Mouse (Mus musculus) hematopoietic stem cell, adult 5-6 weeks (primary cell): ENCODE results near the gene Pik3ca. TPM values are rescaled to one million over a fixed set of nuclear protein-coding genes. Genes with fewer than 3 reads are reported as not detected.

Experiments
- ATAC-seq, 2 experiments: fragments of 125-278 bp in 1 of 2; replicated peaks in 1 of 2; 2 replicates each; pipeline ENCODE4 v1.8.0; 2016 to 2017; ENCODE audit warnings: inconsistent platforms in 2 of 2, mild to moderate bottlenecking in 2 of 2, moderate number of reproducible peaks in 2 of 2, low read depth in 1 of 2, moderate TSS enrichment in 1 of 2; ENCODE audit not compliant: low FRiP score in 2 of 2, poor library complexity in 2 of 2, severe bottlenecking in 2 of 2, insufficient read depth in 1 of 2, low TSS enrichment in 1 of 2
- total RNA-seq: library from RNA; stranded (forward); fragments of 172-1452, 232-1000 nt; gene quantifications from 2 replicates; pipeline ENCODE4 v1.2.3, GENCODE M21; 2017

Gene Pik3ca
- 39.6 and 60.9 TPM in 2 replicates for total RNA-seq

DNA sequence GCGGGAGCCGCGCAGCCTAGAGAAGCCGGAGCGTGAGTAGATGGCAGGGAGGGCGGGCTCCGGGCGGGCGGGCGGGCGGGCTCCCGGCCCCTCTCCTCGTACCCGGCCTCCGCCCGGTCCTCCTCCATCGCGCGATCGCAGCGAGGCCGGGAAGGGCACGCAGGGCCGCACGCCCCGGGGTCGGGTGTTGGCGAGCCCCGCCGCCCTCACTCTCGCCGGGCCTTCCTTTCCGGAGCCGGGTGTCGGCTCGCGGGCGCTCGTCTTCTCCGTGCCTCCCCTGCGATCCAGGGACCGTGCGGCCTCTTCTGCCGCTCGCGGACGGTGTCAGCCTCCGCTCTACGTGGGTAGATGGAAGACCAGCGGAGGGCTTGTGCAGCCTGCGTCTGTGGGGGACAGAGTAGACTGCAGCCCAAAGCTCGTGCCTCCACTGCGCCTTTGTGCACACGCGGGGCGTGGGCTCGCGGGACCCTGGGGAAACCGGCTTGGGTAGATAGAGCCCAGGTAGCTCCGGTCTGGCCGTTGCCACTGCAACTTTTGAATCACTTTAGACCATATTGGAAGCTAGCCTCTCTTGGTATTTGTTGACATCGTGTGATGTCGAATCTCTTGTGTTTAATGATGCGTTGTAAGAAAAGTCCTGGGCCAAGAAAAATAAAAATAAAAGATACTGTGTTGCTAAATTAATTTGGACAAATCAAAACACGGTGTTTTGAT lies at the start of gene Pik3ca:
Gene Pik3ca, plus strand, starts transcription at position 211 of the 714 bp plus-strand sequence.
- ATAC-seq: peak in 1 of 2 experiments; percentile 10; a peak in 2 of 4 replicates

DNA sequence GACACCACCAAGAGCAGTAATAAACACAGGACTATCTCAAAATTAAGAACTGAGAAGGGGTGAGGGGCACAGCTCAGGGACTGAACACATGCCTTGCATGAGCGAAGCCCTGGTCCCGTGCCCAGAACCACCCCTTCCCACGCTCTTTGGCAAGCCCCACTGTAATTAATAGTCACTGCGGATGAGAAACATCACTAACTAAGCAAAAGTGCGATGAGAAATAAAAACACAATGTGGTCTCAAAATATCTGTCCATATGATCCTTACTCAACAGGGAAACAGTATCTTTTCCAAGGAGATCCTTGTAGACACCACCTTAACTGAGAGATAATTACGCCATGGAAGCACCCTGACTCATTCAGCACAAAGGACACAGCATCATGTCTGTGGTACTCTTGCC lies 49.6 kb upstream of the Pik3ca start:
- no peak for ATAC-seq

GRCm38 (mm10) chr3:32361221-32361620 lies 36.2 kb upstream of the Pik3ca start:
- no peak for ATAC-seq

DNA sequence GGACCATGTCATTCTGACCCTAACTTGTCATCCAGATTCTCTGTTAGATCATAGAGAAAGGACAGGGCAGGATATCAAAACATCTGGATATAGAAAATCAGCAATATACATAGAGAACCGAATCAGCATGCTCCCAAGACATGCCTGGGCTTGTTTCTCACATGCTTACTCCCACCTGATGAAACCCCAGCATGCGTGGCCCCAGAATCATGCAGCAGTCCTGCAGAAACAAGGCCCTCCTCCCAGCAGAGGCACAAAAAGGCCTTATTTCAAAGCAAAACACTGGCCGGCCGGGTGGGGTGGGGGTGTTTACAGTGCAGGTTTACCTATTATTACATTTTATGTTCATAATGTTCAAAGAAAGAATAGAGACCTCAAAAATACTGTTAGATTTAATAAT lies 33.3 kb upstream of the Pik3ca start:
- ATAC-seq: no peak

- ATAC-seq: peak; percentile 28 to 37
Observed at GRCm38 (mm10) chr3:32364841-32365545, 32.5 kb upstream of the Pik3ca start.

GRCm38 (mm10) chr3:32365546-32366245 lies 31.8 kb upstream of the Pik3ca start, which contains the start of gene Zmat3:
Gene Zmat3, minus strand, starts transcription at chr3:32366014.
- ATAC-seq: peak; percentile 84 to 87

DNA sequence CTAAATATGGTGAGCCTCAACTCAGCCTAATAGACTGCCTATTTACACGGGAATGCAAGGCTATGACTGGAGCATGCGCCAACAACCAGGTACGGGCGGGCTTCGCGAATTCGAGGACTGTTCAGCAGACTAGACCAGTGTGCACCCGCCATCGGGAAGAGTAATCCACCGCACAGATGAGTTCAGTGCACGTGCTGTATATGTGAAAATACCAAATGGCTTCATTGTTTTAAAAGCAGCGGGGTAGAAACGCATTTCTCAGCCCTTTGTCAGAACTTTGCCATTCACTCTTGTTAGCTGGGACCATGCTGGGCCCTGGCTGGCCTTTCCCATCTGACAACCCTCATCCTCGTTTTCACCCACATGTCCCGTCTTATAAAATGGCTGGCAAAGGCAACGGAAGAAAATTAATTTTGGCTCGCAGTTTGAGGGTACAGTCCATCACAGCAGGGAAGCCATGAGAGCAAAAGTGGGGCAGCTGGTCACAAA lies 31.2 kb upstream of the Pik3ca start:
- ATAC-seq: 0 out of 4 replicates have a peak, but pooled peaks of 1 of the 2 experiments have one; percentile 1

DNA sequence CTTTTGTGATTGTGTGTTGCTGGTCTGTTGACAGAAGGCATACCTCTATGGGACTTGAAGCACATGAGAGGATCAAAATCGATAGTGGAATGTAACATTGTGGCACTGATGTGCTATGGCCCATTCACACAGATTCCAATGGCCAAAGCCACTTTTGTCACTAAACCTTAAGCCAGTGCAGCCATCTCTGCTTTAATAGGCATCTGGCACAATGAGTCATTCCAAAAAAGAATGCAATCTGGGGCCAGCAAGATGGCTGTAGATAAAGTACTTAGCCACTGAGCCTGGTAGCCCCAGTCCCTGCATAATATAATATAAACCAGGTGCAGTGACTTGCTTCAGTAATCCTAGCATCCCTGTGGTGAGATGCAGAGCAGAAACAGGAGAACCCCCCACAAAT lies 30.0 kb upstream of the Pik3ca start:
- ATAC-seq: no peak

DNA sequence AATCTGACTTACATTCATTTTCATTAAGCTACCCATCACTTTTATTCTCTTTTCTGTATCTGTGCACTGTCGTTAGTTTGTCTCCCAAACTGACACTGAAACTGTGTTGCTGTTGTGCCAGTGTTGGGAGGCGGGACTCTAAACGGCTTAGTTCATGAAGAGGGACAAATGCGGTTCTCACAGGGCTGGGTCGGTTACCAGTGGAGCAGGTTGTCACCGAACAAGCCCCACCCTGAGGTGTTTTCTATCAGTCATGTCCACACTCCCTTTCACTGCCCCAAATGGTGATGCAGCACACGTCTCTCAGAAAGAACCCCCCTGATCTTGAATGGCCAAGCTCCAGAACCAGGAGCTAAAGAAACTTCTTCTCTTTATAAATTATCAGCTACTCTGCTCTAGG lies 25.5 kb upstream of the Pik3ca start:
- no peak for ATAC-seq

DNA sequence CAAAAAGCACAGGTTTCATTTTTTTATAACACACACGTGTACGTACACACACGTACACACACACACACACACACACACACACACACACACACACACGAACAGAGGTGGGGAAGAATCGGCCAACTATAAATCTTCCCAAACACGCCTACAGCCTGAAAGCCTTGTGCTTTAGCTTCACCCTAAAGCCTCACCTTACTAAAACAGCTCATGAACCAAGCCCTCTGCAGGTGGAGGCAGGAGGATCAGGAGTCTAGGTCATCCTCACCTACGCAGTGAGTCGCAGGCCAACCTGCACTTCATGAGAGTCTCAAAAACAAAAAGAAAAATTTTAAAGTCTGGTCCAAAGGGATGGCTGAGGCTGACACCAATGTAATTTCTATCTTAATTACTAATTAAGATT lies 25.0 kb upstream of the Pik3ca start:
- ATAC-seq: no peak

DNA sequence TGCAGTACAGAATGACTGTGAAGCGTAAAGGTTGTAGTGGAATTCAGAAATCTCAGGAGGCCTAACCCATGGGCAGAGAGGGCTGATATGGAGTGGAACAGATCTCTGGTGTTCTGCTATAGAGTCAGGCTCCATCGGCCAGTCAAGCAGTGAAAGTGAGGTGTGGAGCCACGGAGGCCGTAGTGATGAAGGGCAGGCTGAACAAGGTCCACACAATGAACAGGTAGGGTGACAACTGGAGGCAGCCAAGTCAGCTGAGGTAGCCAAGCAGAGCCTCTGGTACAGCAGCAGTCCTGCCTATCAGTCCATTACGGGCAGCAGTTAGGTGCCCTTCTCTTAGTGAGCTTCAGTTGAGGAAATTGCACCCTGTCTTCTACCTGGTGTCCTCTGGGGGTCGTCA lies 24.2 kb upstream of the Pik3ca start:
- no peak for ATAC-seq

GRCm38 (mm10) chr3:32379891-32380290 lies 17.6 kb upstream of the Pik3ca start:
- ATAC-seq: peak; percentile 49 to 56; a peak in 2 of 4 replicates

DNA sequence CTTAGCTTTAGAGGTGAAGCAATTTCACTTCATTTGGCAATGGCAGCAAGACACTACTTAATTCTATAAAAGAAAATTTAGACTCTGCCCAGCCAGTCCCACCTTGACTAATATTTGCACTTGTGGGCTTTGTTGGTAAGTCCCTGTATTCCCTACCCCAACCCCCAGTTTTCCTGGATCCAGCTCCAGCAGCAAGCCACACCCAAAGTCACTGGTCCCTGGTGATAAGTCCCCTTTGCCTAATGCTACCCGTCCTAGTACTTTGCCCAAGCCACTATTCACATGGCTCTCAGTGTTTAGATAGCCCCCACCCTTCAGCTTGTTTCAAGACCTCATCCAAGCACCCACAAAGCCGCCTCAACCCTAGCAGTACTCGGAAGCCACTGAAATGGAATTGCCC lies 15.9 kb upstream of the Pik3ca start:
- no peak for ATAC-seq

DNA sequence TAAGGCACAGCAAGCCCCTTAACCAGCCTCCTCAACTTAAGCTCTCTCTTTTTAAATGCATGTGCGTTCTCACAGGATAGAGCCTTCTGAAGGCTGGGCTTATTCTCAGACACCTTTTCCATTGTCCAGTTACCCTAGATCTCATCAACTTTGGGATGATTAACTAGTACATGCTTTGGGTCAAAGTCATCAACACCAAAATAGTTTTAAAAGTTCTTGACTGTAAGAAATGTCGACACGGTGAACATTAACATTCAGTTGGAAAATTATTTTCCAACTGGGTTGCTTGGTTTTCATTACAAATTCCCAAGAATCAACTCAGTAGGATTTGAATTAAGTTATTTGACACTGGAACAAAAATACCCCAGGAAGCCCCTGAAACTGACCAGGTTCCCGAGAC lies 4.6 kb upstream of the Pik3ca start:
- no peak for ATAC-seq

DNA sequence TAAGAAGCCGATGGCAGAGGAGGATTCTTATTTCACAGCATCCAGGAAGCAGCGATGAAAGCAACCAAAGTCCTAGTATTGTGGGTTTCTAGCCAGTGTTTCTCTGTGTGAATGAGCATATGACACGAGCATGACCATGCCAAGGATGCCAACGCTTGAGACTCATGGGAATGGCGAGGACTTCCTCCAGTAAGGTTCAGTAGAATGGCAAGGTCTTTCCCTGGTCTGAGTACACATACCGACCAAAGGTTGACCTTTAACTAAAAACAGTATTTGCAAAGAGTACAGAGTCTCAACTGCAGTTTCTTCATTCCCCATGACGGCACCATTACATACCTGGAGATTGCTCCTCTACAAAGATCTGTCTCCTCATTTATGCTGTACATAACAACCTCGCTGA lies 3.5 kb upstream of the Pik3ca start:
- no peak for ATAC-seq

DNA sequence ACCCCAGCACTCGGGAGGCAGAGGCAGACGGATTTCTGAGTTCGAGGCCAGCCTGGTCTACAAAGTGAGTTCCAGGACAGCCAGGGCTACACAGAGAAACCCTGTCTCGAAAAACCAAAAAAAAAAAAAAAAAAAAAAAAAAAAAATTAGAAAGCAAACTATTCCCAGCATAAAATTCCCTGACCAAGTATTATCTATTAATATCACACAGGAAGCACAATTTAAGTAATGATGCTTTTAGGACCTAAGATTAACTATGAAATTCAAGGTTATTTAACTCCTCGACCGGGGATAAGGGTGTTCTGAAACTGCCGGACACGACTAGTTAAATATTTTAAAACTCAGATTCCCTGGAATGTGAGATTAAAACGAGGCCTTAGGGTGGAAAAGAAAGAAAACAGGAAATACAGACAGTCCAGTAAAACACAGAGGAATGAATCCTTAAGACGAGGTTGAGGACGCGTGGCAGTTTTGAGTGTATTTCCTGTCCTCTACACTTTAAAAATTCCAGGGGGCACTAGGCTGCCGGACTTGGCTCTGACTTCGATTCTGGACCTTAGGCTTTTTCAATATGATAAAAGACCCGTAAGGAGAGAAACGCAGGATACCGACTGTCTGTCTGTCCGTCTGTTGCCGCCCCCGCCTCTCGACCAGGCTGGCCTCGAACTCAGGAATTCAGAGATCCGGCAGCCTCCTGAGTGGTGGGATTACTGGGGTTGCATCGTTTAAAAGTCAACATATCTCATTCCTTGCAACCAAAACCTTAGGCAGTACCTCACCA lies 1.5 kb upstream of the Pik3ca start:
- peak; percentile 5 to 14; a peak in 3 of 4 replicates for ATAC-seq

DNA sequence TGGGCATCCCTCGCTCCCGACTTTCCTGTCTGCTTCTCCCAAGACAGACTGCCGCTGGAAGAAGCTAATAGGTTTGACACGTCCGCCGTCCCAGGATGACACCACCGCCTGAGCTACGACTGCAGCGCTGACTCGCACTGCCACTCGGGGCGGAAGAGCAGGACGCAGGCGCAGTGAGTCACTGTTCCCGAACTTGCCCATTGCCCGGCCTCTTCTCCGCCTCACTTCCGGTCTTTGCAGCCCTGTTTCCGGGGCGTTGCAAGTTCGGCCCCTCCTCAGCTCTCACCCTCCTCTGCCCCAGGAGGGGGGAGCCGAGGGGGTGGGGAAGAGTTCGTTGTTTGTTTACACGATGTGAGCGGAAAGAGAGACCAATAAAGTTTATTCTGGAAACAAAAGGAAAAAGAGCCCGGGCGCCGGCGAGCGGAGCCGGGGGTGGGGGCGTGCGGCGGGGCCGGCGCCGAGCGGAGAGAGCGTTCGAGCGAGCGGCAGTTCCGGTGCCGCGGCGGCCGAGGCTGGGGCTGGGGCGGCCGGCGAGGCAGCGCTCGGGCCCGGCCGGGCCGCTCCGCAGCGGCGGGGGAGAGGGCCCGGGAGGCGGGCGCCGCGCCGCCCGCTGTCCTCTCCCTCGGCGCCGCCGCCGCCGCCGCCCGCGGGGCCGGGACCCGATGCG lies 544 bp upstream of the Pik3ca start:
- peak; percentile 95 for ATAC-seq
